Mouse (Mus musculus) Patski (cell line): Measurements from ENCODE around the gene Gm27027. TPM values are rescaled to one million over a fixed set of nuclear protein-coding genes. Genes with fewer than 3 reads are reported as not detected.

Experiments
- ATAC-seq: fragments of 100-300 bp; one replicate; pipeline ENCODE4 v1.8.0; 2021
- CTCF ChIA-PET: fragments of 350-600 bp; sonication (Branson Sonifier 250); formaldehyde crosslinking; loops from one replicate; lab custom pipeline; 2022; ENCODE audit warnings: inconsistent platforms; lab: Charles Lee
- POLR2A ChIA-PET: fragments of 350-600 bp; sonication (Branson Sonifier 250); formaldehyde crosslinking; loops from one replicate; lab custom pipeline; 2022; ENCODE audit warnings: antibody characterized with exemption, inconsistent platforms; lab: Charles Lee
- DNase-seq: peaks from one replicate; pipeline ENCODE4 v3.0.0-alpha.2; 2011; ENCODE audit warnings: low read depth, low spot score
- H3K27me3 ChIP-seq: fragments of 371-371 bp; one replicate; pipeline ENCODE4 v1.5.1; 2021
- CTCF ChIP-seq: fragments of 100-300 bp; IDR thresholded peaks from one replicate; pipeline ENCODE4 v1.5.1; 2021
- in situ Hi-C: fragments of 300-500 bp; cut with MboI; formaldehyde crosslinking; loops from 3 replicates; pipeline ENCODE4 v1.11.1; 2018; ENCODE audit warnings: low pct_unique_long_range_greater_than_20kb, mixed read lengths
- polyA plus RNA-seq: library from polyadenylated mRNA; unstranded; gene quantifications from one replicate; pipeline ENCODE4 v1.2.3, GENCODE M21; 2021

Gene Gm27027
- polyA plus RNA-seq, 1 experiment from 2014 or later, result not detected

- ATAC-seq (no peak), DNase-seq (no peak)
- in situ Hi-C loops, result no loop called here
- POLR2A ChIA-PET, result no interaction called here
- TF ChIP-seq CTCF, result no peak
- CTCF ChIA-PET, result interaction anchor here (1.0 to 1.3 kb wide), 2 partner anchors 9 to 92 kb away, joined by 3 read pairs; partner anchors contain the start of gene Accs
- H3K27me3 ChIP-seq, result no peaks in the 10 kb centered on the region
Observed at GRCm38 (mm10) chr2:93941670-93942069, 54.5 kb downstream of the Gm27027 start.

- ChIA-PET POLR2A (no interaction called here), CTCF (interaction anchor here (0.6 kb wide), 1 partner anchor 8 kb away, joined by 3 read pairs; no protein-coding TSS in a partner anchor)
- in situ Hi-C loops, result no loop called here
- peaks cover 3% of the 10 kb centered on the region for H3K27me3 ChIP-seq
- ATAC-seq, result no peak
- no peak for DNase-seq
- TF ChIP-seq CTCF, result no peak
Observed at GRCm38 (mm10) chr2:93938534-93938933, 57.6 kb downstream of the Gm27027 start.

- in situ Hi-C loops, result no loop called here
- H3K27me3 ChIP-seq, result no peaks in the 10 kb centered on the region
- TF ChIP-seq CTCF, result no peak
- ChIA-PET POLR2A (no interaction called here), CTCF (no interaction called here)
- ATAC-seq, result no peak
- DNase-seq, result no peak
Observed at GRCm38 (mm10) chr2:93928866-93929265, 67.3 kb downstream of the Gm27027 start.

- CTCF ChIA-PET, result no interaction called here
- POLR2A ChIA-PET, result interaction anchor here (0.8 kb wide), 1 partner anchor 15 kb away, joined by 5 read pairs; no protein-coding TSS in a partner anchor
- no peak for ATAC-seq
- in situ Hi-C loops, result no loop called here
- no peaks in the 10 kb centered on the region for H3K27me3 ChIP-seq
- DNase-seq, result no peak
- TF ChIP-seq CTCF, result no peak
Observed at GRCm38 (mm10) chr2:93927701-93928437, 68.3 kb downstream of the Gm27027 start.

- no peak for ATAC-seq
- CTCF ChIA-PET, result no interaction called here
- no peak for DNase-seq
- no peaks in the 10 kb centered on the region for H3K27me3 ChIP-seq
- POLR2A ChIA-PET, result no interaction called here
- no peak for TF ChIP-seq CTCF
- in situ Hi-C loops, result no loop called here
Observed at GRCm38 (mm10) chr2:93926141-93926540, 70.0 kb downstream of the Gm27027 start.

GRCm38 (mm10) chr2:93919093-93919492 is 77.1 kb downstream of the Gm27027 start:
- CTCF ChIA-PET, result no interaction called here
- in situ Hi-C loops, result no loop called here
- TF ChIP-seq CTCF, result no peak
- no peak for ATAC-seq
- no peak for DNase-seq
- POLR2A ChIA-PET, result no interaction called here
- H3K27me3 ChIP-seq, result peaks cover 3% of the 10 kb centered on the region

- no peak for TF ChIP-seq CTCF
- ChIA-PET CTCF (interaction anchor here (0.7 to 1.5 kb wide), 2 partner anchors 39 to 89 kb away, joined by 3 read pairs; no protein-coding TSS in a partner anchor), POLR2A (no interaction called here)
- peaks cover 3% of the 10 kb centered on the region for H3K27me3 ChIP-seq
- ATAC-seq, result no peak
- in situ Hi-C loops, result no loop called here
- no peak for DNase-seq
Observed at GRCm38 (mm10) chr2:93913552-93913951, 82.6 kb downstream of the Gm27027 start.

DNA sequence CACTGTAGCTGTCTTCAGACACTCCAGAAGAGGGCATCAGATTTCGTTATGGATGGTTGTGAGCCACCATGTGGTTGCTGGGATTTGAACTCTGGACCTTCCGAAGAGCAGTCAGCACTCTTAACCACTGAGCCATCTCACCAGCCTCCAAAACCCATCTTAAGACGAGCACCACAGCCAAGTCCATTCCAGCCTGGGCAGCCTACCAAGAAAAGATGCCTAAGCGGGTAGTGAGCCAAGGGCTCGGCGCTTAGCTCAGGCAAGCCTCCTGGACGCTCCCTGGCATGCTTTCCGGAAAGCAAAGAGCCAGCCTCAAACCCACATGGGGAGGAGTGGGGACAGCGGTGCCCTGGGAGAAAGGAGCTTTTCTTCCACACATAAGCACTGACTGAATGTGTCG is 84.2 kb downstream of the Gm27027 start:
- no peak for DNase-seq
- ATAC-seq, result no peak
- in situ Hi-C loops, result no loop called here
- POLR2A ChIA-PET, result no interaction called here
- CTCF ChIA-PET, result interaction anchor here (1.5 kb wide), 1 partner anchor 41 kb away, joined by 3 read pairs; no protein-coding TSS in a partner anchor
- H3K27me3 ChIP-seq, result peaks cover 3% of the 10 kb centered on the region
- no peak for TF ChIP-seq CTCF

- DNase-seq (no peak), ATAC-seq (no peak)
- ChIA-PET POLR2A (interaction anchor here (1.5 kb wide), 1 partner anchor 36 kb away, joined by 4 read pairs; no protein-coding TSS in a partner anchor), CTCF (interaction anchor here (1.1 to 1.3 kb wide), 3 partner anchors 12 to 72 kb away, joined by 3 to 4 read pairs (median 3); no protein-coding TSS in a partner anchor)
- no peak for TF ChIP-seq CTCF
- H3K27me3 ChIP-seq, result no peaks in the 10 kb centered on the region
- in situ Hi-C loops, result no loop called here
Observed at GRCm38 (mm10) chr2:93909716-93910115, 86.4 kb downstream of the Gm27027 start.

DNA sequence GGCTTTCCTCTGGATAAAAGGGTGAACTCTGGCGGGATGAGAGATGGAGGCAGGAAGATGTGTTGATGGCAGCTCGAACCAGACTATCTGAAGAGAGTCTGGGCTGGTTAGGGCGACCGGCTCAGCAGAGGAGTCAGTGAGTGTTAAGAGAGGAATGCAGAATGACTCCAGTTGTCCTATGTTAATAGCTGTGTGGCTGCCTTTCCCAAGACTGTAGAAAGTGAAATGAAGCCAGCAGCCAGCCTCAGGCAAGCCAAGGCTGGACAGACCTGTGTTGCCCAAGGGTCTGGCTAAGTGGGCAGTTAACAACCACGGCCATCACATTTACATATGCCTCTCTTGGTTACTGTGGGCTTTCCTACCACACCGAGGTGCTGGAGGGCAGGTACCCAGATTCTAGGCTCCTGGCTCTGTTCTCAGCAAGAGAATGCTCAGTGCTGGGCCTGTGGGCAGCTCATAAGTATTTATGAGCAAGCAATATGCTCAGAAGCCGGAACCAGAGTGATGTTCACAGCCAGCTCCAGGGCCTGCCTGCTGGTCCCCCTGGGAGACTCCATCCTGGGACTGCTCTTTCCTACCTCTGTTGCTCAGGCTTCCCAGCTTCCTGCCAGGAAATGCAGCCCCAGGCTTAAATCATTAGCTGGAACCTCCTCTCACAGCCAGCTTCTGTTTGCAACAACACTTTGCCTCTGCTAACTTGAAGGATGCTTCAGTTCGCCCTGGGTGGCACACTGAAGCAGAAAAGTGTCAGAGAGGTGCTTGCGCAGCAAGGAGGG is 88.4 kb downstream of the Gm27027 start:
- H3K27me3 ChIP-seq, result no peaks in the 10 kb centered on the region
- CTCF ChIA-PET, result interaction anchor here (0.9 kb wide), 1 partner anchor 10 kb away, joined by 3 read pairs; no protein-coding TSS in a partner anchor
- ATAC-seq (peak; percentile 77), DNase-seq (peak; percentile 47)
- POLR2A ChIA-PET, result no interaction called here
- no peak for TF ChIP-seq CTCF
- in situ Hi-C loops, result no loop called here

Other genes starting within 250 kb of the Gm27027 start
- gene Ext2, start 173.8 kb downstream of the Gm27027 start, polyA plus RNA-seq, result 196 TPM
- 13.6 TPM for gene Accs, start 146.4 kb downstream of the Gm27027 start, polyA plus RNA-seq
- gene Accsl, start 127.2 kb downstream of the Gm27027 start, polyA plus RNA-seq, result not detected
- gene Gm13889, start 39.2 kb downstream of the Gm27027 start, polyA plus RNA-seq, result 0.37 TPM
- gene Alkbh3, start 14.5 kb upstream of the Gm27027 start, polyA plus RNA-seq, result 35.1 TPM
- gene Hsd17b12, start 161.6 kb upstream of the Gm27027 start, polyA plus RNA-seq, result 95.1 TPM